Mouse (Mus musculus) lung, postnatal 0 days (tissue): ENCODE measurements around the gene Gna14.

Experiments
- CTCF ChIP-seq: IDR thresholded peaks from 2 replicates; pipeline ENCODE4 v1.5.1; 2016; ENCODE audit warnings: antibody characterized with exemption, mild to moderate bottlenecking
- EP300 ChIP-seq: IDR thresholded peaks from 2 replicates; pipeline ENCODE4 v1.6.1; 2016; ENCODE audit warnings: antibody characterized with exemption, mild to moderate bottlenecking, control low read depth

DNA sequence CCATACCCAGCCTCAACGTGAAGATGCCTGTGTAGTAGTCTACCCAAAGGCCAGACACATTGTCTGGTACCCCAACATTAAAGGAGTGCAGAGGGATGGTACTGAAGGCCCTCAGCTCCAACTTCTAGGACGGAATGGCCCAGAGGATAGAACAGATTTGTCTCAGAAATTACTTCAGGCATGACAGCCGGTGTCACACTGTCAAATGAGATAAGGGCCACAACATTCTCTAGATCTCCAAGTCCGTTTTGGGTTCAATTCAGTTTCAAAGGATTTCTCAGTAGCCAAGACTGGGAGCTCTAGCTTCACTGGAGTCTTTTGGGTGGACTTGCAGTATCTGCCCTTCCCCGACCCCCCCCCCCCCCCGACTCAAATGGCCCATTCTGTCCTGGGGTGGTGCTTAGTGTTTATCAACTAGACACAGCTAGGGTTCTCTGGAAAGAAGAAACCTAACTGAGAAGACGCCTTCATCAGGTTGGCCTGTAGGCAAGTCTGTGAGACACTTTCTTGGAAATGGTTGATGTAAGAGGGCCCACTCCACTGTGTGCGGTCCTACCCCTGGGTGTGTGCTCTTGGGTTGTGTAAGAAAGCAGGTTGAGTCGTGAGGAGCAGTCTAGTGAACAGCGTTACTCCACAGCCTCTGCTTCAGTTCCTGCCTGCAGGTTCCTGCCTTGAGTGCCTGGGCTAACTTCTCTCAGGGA is 59.4 kb downstream of the Gna14 start:
- no peak for TF ChIP-seq EP300
- no peak for TF ChIP-seq CTCF
